Mouse (Mus musculus): ENCODE results near the gene Sox18. TPM values are rescaled to one million over a fixed set of nuclear protein-coding genes. Genes with fewer than 3 reads are reported as not detected.

Sox18 gene
- total and polyA plus RNA-seq, 3 experiments, result 0.04 TPM; not detected in 2

DNA sequence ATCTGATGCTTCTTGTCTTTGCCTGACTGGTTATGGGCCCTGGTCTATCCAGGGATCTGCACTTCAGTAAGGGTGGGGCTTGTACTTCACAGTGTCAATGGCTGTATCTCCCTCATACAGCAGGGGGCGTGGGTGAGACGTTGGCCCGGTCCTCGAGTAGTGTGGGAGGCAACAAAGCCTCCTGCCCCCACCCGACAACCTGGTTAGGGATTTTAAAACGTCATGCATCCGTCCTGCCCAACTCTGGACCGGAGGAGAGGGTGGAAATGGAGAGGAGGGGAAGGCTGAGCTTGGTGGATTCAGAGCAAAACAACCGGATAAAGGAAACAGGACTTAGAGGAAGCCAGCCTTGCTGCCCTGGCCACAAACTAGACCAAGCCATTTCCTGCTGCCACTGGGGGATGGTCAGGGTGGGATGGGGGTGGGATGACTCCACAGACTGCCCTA lies 11.8 kb downstream of the Sox18 start (continued):
- TF ChIP-seq CTCF (IDR thresholded peaks at IDR 0.05 in 2 of 3, conservative IDR thresholded peaks at IDR 0.05 in 1 of 3; ENCODE audit: control insufficient read depth in 1 of 3, insufficient read depth in 1 of 3, low read depth in 2 of 3, low read length in 3 of 3, poor library complexity in 1 of 3, severe bottlenecking in 1 of 3) (peak; percentile 82 to 86 (median 82)), SIN3A (IDR thresholded peaks at IDR 0.05; ENCODE audit: low read length) (no peak; the same call in 1 of the 2 replicates), POLR2AphosphoS2 (IDR thresholded peaks at IDR 0.05; ENCODE audit: low read length) (no peak), CHD2 (IDR thresholded peaks at IDR 0.05; ENCODE audit: low read length) (no peak), ZKSCAN1 (IDR thresholded peaks at IDR 0.05; ENCODE audit: low read depth, low read length) (no peak), E2F4 (IDR thresholded peaks at IDR 0.05; ENCODE audit: borderline replicate concordance, low read depth, low read length) (no peak), USF2 (IDR thresholded peaks at IDR 0.05; ENCODE audit: borderline replicate concordance in 1 of 2, insufficient read depth in 1 of 2, low read depth in 1 of 2, low read length in 2 of 2) (no peak), TBP (IDR thresholded peaks at IDR 0.05; ENCODE audit: low read depth, low read length) (no peak), BHLHE40 (IDR thresholded peaks at IDR 0.05; ENCODE audit: borderline replicate concordance, low read depth, low read length) (no peak; the same call in 1 of the 2 replicates), POLR2AphosphoS5 (IDR thresholded peaks at IDR 0.05; ENCODE audit: borderline replicate concordance, low read depth, low read length) (no peak), MAX (IDR thresholded peaks at IDR 0.05; ENCODE audit: low read length) (no peak), MYB (IDR thresholded peaks at IDR 0.05; ENCODE audit: low read depth, low read length) (no peak), ETS1 (IDR thresholded peaks at IDR 0.05; ENCODE audit: low read depth, low read length) (no peak), MXI1 (IDR thresholded peaks at IDR 0.05; ENCODE audit: low read depth, low read length) (no peak), UBTF (IDR thresholded peaks at IDR 0.05; ENCODE audit: borderline replicate concordance, insufficient read depth, low read depth, low read length) (no peak), ZNF384 (IDR thresholded peaks at IDR 0.05; ENCODE audit: low read depth, low read length) (no peak), ELF1 (IDR thresholded peaks at IDR 0.05; ENCODE audit: low read depth, low read length) (no peak), ZC3H11A (IDR thresholded peaks at IDR 0.05; ENCODE audit: low read depth, low read length) (peak; percentile 69)

GRCm38 (mm10) chr2:181658930-181659555 lies 12.4 kb downstream of the Sox18 start:
- Histone ChIP-seq H3K9me3 (replicated peaks; ENCODE audit: insufficient read depth, low read length) (no peaks in the 10 kb centered on the region), H3K4me1 (ENCODE audit: control insufficient read depth in 1 of 2, insufficient read depth in 2 of 2, low read length in 2 of 2) (peaks cover 0 to 12% of the 10 kb centered on the region in 2 experiments; a peak in 2 of 4 replicates), H3K27me3 (ENCODE audit: control insufficient read depth in 1 of 2, insufficient read depth in 2 of 2, low read length in 2 of 2) (no peaks in the 10 kb centered on the region), H3K79me2 (ENCODE audit: control insufficient read depth, insufficient read depth, low read length, poor library complexity) (no peaks in the 10 kb centered on the region), H3K36me3 (ENCODE audit: control insufficient read depth in 1 of 2, insufficient read depth in 2 of 2, low read length in 2 of 2) (peaks cover 0 to 4% of the 10 kb centered on the region in 2 experiments; a peak in 2 of 4 replicates), H3K9ac (ENCODE audit: control insufficient read depth, low read depth, low read length, poor library complexity, severe bottlenecking) (no peak overlapping the region), H3K4me3 (ENCODE audit: control insufficient read depth in 1 of 2, insufficient read depth in 1 of 2, low read depth in 2 of 2, low read length in 2 of 2) (no peak overlapping the region), H3K27ac (ENCODE audit: control insufficient read depth, low read depth, low read length) (no peak overlapping the region)
- TF ChIP-seq RCOR1 (IDR thresholded peaks at IDR 0.05; ENCODE audit: low read depth, low read length) (0 out of 2 replicates have a peak, but pooled peaks have one; percentile 37), CTCF (IDR thresholded peaks at IDR 0.05 in 2 of 3, conservative IDR thresholded peaks at IDR 0.05 in 1 of 3; ENCODE audit: control insufficient read depth in 1 of 3, insufficient read depth in 1 of 3, low read depth in 2 of 3, low read length in 3 of 3, poor library complexity in 1 of 3, severe bottlenecking in 1 of 3) (peak in 1 of 3 experiments; percentile 47; a peak in 1 of 6 replicates), POLR2AphosphoS5 (IDR thresholded peaks at IDR 0.05; ENCODE audit: borderline replicate concordance, low read depth, low read length) (no peak)
- DNase-seq (ENCODE audit: low read depth, low spot score), result peak; percentile 48
